Mouse (Mus musculus) B cell, adult 2 months (primary cell): ENCODE data around the gene Celsr2.

Experiments
- DNase-seq, 2 experiments: peaks; one replicate each; pipeline ENCODE4 v3.0.0; 2022

Celsr2 gene

DNA sequence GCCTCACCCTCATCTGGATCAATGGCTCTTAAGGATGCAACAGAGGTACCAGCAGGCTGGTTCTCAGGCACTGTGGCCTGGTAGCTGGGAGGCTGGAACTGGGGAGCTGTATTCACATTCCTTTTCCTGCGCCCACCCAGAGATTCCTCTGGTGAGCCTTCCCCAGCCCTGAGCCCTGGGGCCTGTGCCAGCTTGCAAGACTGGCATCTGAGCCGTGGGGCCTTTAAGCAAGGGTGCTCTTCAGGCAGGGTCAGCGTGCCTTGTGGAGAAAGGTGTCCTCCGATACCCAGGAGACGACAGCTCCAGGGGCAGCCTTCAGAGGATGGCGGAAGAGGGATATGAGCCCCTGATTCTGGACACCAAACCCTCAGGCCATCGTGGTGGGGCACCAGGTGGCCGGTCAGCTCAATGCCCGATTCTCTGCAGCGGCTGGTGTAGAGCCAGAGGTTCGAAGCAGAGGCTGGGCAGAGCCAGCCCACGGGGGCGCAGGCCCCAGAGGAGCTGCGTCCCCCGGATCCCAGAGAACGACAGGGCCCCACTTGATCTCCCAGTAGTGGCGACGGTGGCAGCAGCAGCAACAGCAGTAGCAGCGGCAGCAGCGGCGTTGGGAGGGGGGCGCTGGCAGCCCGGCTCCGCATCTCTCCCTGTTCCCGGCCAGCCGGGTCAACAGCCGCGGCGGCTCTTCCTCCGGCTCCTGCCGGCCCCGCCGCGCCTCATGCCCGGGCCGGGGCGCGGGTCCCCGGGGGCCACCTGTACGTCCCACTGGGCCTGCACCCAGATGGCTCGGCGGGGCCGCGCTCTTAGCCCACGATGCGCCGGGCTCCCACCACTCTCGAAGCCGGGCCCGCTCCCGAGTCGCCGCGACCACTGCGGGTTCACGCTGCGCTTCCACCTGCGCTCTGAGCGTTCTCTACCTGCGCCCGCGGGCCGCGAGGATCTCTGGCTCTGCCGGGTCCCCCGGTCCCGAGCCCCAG lies at the start of gene Celsr2:
Gene Celsr2 (minus strand): TSS at position 696 of the 974 bp plus-strand sequence.
- no peak for DNase-seq

DNA sequence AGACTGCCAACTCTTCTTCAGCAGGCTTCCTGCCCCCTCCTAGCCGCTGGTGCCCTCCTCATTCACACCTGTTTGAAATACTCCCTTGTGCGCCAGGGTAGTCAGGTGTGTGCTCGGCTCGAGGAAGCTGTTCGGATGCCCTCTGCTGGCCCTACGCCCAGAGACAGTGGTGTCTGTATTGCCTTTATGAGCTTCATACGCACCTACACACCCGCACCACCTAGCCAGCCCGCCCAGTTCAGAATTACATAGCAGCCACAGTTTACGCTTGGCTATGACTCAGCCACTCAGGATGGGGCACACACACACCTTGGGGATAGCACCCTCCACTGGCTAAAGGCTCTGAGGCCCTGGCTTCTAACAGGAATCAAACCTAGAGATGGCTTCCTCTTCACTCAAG lies 43.5 kb upstream of the Celsr2 start:
- DNase-seq: peak; percentile 58 to 65

DNA sequence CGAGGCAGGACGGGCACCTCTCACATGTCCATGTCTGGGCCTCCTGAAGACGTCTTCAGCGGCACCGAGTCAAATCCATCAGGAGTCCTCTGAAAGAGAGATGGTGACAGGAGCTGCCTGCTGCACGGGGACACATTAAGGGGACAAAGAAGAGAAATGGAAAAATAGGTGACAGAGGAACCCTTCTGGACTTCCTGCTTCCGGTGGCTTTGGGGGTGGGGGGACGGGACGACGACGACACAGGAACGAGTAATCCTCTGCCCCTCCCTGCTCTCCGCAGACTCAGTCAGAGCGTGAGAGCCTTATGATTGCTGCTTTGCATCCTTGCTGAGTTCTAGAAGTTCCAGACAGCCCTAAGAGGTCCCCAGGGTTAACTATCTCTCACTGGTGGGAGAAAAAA lies 43.0 kb upstream of the Celsr2 start:
- DNase-seq: peak; percentile 19 to 27

DNA sequence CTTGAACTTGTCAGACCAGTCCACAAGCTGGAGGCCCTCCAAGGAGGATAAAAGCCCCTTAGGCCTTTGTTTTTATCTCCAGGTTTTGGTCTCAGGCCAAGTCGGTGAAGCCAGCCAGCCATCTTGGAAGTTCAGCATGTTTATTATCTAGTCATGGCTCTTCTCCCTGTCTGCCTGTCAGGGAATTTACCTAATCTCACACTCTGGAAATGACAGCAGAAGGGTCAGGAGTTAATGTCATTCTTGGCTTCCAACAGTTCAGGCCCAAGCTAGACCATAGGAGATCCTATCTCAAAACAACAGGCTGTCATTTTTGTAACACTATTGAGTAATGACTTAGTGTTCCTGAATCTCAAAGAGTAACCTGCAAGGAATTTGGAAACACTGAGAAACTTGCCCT lies 38.8 kb upstream of the Celsr2 start:
- DNase-seq: no peak

DNA sequence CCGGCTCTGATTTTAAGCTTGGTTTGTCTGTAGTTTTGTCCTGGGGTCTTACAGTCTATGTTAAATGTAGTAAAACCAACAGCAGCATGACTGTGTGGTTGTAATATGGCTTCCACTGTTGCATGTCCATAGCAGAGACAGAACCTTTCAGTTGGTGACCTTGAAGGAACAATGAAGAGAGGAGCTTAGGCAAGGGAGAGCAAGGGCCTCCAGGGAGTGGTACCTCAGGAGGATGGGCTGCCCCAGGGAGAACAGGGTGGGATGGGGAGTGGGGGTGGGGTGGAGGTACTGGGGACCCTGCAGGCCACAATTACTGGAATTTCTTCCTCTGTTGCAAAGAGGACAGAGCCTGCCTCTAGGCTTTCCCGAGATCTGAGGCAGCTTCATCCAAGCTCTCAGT lies 36.6 kb upstream of the Celsr2 start:
- DNase-seq: no peak

DNA sequence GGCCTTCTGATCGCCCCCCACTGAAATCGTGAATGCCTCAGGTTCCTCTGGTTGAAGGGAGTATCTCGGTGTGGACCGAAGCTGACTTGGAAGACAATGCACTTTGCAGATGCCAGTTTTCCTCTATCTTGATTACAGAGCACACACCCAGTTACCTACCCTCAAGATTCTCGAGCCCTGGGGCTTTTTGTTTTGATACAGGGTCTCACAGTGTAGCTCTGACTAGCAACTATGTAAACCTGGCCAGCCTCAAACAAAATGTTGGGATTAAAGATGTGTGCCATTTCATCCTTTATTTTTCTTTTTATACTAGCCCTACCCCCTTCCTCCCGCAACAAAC lies 30.0 kb upstream of the Celsr2 start:
- no peak for DNase-seq

DNA sequence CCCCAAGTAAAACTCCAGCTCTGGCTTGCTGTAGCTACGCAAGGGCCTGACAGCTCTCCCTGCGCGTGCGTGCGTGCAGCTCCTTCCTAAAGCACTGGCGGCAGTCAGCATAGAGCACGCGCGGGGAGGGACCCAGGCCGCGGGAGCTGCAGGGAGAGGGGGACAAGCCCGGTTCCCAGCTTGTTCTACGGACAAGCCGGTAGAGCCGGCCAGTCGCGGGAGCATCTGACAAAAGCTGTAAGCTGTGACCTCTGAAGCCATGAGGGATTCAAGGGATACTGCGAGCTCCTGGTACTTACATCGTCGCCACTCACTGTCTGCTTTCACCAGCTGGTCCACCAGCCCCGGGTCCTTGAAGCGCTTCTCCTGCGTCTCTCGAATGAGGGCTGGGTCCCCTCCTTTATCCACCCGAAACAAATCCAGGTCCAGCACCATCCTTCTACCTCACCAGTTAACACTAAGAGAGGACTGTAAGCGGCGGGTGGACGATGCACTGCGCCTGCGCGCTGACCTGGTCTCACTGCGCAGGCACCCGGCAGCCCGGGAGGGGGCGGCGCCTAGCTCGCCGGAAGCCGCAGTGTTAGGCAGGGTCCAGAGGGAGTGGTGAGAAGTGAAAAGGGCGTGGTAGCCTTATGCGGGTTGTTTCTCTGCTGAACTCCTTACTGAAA lies 29.5 kb upstream of the Celsr2 start, which contains the start of gene Sars:
Gene Sars (minus strand): TSS at position 512 of the 668 bp plus-strand sequence.
- peak; percentile 89 to 90 for DNase-seq

DNA sequence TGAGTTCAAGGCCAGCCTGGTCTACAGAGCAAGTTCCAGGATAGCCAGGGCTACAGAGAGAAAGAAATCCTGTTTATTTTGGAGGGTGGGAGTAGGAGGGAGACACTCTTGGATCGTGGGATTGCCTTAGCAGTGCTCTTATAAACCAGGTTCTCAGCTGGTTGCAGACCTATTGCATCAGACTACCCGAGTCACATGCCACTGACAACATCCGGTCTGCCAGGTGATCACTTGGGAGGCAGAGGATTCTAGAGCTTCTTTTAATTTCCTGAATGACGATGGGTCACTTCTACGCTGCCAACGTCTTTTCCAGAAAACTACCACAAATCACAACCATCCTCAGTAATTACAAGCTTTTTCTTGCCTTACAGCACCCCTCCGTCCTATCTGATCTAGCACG lies 28.7 kb upstream of the Celsr2 start:
- DNase-seq: peak; percentile 67 to 70

DNA sequence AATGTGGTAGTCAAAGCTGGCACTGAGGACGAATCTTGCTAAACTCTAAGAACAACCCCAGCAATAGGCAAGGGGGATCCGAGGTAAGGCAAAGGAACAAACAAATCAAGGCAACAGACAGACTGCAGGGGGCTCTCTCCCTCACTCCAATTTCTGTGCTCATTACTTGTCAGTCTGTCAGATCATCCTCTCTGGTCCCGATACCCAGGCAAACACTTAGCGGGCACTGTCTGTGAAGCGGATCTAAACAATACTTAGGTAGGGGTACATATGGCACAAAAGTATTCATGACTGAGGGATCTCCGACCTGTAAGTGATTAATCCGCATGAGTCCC lies 21.0 kb upstream of the Celsr2 start:
- DNase-seq: no peak

DNA sequence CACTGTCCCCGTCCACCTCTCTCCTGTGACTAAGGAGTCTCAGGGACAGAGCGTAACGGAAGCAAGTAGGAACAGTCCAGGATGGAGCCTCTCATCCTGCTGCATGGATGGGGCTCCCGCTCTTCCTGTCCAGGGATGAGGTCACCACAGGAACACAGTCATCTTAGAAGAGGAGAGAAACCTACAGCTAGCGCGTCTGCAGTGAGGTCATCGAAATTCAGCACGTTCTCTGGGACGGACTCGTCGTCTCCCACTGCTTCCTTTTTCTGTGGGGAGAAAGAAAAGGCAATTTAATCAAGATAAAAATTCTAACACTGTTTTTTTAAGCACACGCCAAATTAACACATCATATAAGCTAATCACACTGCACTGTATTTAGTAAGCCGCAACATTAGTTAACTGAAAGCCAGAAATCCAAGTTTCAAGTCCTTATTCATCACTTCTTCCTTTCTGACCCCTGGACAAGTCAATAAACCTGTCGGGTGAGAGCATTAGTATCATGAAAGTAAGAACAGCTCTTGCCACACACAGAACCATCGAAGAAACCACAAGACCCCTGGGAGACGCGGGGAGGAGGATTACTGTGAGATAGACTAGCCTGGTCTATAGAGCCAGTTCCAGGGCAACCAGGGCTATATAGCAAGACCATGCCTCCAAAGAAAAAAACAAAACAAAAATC lies 20.5 kb upstream of the Celsr2 start:
- DNase-seq: no peak

DNA sequence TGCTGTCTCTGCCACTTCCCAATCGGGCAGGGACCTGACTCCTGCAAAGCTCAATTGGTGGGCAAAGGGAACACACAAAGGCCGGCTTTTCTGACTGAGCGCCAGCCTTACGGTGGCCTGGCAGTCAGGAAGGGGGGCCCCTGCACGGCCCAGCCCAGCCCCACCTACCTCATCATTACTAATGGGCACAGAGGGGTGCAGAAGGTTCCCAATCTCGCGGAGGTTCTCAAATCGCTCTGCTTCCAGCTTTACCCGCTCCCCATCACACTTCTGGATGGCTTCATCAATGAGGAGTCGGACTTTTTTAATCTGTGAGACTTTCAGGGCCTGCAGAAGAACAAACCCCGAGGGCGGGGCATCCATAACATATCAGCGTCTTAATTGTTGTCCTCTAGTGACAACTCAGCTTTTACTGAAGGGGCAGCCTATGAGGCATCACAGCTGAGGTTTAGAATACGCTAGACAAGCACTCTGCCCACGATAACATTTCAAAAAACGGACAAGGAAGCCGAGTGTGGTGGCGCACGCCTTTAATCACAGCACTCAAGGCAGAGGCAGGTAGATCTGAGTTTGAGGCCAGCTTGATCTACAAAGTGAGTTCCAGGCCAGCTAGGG lies 18.6 kb upstream of the Celsr2 start:
- DNase-seq: no peak

DNA sequence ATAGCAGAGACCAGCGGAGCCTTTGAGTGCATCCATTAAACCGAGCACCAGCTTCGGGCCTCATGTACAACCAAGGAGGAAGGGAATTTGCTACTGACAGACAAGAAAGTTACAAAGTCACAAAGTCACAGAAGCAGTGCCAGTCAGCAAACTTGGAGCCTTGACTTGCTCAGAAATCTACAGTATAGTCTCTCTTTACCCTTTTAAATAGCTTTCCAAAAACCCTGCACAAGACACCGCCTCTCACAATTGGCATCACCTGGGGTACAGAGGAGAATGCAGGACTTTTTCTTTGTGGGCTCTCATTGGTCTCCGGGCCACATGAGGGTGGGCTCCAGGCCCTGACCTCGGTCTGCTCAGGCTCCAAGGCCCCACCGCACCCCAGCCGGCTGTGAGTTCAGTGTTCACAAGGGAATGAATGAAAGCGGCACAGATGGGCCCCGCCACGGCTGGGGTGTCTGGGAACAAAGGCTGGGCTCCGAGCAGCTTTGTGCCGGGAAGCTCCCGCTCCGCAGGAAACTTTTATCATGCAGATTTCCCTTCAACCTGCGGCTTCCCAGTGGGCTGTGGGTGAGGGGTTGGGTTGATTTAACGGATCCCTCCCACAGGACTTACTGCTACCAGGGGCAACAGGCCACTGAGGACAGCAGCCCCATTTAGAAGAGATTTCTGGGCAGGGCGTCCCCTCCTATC lies 18.0 kb upstream of the Celsr2 start:
- no peak for DNase-seq

DNA sequence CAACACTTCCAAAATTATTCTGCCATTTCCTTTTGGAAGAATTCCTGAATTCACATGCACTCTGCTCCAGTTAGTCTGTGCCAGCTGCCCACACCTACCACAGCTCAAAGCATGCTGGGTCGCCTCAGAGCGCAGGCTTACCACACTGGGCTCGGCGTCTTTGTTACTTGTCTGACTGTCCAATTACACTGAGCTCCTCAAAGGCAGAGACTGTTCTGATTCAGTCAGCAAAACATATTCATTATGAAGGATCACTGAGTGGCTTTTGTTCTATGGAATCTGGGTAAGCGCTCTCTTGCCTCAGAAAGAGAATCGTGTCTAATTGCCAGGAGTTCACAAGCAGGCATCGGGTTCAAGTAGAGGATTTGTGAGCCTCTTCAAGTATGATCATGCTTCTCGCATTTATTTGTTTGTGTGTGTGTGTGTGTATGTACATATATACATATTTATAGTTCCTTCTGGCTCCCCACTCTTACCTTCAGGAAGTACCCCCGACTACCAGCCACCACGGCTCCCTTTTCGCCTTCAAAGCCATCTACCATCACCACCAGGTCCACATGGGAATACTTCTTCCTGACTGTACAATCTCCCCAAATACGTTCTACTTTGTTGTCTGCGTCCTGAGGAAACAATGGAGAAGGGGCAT lies 17.3 kb upstream of the Celsr2 start:
- DNase-seq: no peak

DNA sequence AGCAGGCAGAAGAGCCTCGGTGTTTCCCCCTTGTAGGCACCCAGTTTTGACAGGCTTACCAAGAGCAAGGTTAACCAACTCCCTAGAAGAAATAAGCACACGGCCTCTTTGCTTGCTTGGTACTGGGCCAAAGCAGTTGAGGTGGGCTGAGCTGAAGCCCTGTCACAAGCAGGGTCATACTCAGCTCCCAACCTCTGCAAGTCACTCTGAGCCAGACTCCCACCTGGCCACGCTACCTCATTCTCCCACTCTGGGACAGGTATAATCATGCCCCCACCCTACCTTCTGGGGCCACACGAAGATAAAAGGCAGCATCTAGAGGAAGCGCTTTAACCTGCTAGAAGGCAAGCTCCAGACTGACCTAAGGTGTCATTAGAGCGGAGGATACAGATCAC lies 10.3 kb upstream of the Celsr2 start:
- DNase-seq: no peak

DNA sequence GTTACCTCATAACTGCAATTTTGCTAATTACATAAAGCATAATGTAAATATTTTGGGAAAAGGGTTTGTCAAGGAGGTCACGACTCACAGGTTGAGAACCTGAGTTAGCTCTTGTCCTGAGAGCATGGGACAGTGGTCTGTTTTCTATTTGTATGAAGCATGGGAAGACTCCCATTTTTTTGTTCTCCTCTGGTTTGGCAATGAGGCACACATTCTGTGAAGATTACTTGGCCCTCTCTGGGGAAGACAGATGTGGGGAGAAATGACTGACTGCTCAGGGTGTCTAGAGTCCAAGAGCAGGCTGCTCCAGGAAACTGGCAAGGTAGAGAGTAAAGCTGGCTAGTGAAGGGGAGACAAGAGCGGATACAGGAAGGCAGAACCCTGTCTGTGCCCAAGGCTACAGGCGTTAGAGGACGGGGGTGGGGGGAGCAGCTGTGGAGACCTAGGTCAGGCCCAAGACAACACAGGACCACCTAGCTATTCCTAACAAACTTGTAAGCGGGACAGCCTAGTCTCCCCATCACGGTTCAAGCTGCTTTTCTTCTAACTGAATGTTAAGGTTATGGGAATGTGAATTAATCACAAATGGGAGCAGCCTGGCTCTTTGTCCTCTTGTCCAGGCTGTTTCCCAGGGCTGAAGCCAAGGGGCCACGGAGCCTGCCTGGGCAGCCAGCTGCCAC lies 9.7 kb upstream of the Celsr2 start:
- DNase-seq: no peak

DNA sequence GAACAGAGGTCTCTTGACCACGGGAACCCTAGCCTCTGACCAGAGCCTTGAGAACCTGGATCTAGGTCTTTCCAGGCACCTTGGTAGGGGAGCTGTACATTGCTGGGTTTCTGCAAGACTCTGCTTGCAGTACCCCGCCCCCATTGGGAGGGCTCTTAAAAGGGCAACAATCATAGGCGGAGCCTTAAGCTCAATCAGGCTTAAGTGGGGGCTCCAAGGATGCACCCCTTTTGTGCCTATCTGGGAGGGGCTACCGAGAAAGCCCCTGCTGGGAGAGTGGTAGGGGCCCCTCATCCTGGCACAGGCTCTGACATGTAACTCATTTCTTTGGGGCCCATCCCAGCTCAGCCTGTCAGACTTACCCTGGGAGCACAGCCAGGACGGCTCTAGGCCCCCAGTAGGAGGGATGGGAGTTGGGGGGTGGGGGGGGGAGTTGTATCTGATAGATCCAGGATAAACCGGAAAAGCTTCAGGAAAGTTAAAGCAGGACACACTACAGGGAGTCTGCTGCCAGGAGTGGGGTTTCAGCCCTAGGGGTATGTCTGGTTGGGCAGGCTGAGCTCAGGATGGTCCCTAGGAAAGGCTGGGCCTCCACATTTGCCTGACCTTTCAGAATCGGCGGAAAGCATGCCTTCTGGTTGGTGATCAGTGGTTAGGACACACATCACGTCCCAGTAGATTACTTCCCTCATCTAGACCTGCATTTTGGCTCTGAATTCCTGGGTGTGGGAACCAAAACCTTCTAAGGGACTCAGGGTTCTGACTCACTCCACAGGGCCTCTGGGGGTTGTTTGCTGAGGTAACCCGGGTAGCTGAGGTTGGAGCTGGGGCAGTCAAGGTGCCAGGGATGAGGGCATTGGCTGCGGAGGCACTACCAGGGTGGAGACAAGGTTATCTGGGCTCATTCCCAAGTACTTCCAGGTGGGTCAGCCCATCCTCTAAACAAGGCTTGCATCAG lies 8.8 kb upstream of the Celsr2 start:
- DNase-seq: peak; percentile 39 to 46

DNA sequence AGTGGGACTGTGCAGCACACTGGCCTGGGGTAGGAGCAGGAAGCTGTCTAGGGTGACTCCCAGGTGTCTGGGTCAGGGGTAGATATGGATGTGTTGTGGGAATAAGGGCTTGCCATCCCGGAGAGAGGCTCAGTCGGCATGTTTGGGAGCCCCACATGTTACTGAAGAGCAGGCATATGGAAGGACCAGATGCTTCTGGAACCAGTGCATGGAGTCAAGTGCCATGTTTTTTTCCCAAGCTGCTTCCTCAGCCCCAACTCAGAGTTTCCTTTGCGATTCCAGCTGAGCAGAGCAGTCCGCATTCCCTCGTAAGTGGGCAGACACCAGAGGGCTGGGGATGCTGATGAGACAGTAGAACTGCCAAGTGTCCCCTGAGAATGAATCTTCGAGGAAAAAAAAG lies 7.7 kb upstream of the Celsr2 start:
- DNase-seq: no peak

DNA sequence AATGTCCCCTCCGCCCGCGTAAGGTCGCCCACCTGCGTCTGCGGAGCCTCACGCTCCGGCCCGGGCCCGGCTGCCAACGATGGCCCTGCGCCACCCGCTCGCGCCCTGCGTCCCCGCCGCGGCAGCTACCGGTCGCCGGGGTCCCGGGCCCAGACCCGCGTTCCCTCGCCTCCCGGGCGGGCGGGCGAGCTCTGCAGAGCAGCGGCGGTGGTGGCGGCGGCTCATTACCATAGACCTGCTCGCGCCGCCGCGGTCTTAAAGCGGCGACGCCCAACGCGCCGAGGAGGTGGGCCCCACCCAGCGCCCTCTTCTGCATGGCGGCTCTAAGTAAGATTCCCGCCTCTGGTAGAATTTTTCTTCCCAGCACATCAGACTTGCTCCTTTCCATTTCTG lies 475 bp upstream of the Celsr2 start:
- peak; percentile 81 for DNase-seq

DNA sequence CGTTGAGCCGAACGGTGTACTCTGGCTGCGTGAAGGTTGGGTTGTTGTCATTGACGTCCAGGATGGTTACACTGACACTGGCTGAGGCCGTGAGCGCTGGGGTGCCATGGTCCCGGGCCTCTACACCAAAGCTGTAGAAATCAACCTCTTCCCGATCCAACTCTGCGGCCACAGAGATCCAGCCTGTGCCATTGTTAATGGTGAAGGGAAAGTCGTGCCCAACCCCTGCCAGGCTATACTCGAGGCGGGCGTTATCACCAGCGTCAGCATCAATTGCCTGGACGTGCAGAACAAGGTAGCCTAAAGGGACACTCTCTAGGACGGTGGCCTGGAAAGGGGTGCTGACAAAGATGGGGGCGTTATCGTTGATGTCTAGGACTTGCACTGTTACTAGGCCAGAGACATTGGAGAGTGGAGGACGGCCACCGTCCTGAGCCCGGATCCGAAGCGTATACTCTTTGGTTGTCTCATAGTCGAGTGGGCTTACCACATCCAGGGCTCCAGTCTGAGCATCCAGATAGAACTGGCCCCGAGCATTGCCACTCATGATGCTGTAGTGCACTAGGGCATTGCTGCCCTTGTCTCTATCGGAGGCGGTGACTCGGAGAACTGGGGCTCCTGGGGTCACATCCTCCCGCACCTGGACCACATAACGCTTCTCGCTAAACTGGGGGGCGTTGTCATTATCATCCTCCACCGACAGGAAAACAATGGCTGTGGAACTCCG lies 1.6 kb downstream of the Celsr2 start:
- no peak for DNase-seq

DNA sequence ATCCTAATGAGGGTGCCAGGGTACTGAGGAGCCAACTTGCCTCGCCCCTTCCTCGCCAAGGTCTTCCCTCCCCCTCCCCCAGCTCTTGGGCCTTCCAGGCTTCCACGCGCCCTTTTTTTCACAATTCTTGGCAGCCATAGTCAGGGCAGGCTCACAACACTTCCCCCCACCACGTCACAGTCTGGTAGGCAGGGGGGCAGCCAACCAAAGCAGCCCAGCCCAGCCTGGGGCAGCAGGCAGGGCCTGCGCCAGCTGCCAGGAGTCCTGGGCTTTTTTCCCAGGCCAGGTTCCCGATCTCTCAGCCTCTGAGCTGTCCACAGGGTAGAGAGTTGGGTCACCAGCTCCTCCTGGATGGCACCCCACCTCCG lies 3.6 kb downstream of the Celsr2 start:
- DNase-seq: no peak
